Mouse (Mus musculus): ENCODE results near the gene Tmem182.

GRCm38 (mm10) chr1:40805891-40806290 is 490 bp downstream of the Tmem182 start:
- TF ChIP-seq CHD2 (IDR thresholded peaks at IDR 0.05; ENCODE audit: low read depth, low read length) (no peak), ZNF384 (IDR thresholded peaks at IDR 0.05; ENCODE audit: low read depth, low read length) (no peak), ZC3H11A (IDR thresholded peaks at IDR 0.05; ENCODE audit: borderline replicate concordance, low read depth, low read length) (no peak)

Measured in ES-E14 (cell line).